Mouse (Mus musculus): ENCODE results near the gene Atg16l2. TPM values are rescaled to one million over a fixed set of nuclear protein-coding genes. Genes with fewer than 3 reads are reported as not detected.
A peak's percentile ranks its signal among the peaks of the same experiment; 100 is the strongest.

The Atg16l2 gene
- polyA plus RNA-seq, 1 experiment = 6.6 TPM

DNA sequence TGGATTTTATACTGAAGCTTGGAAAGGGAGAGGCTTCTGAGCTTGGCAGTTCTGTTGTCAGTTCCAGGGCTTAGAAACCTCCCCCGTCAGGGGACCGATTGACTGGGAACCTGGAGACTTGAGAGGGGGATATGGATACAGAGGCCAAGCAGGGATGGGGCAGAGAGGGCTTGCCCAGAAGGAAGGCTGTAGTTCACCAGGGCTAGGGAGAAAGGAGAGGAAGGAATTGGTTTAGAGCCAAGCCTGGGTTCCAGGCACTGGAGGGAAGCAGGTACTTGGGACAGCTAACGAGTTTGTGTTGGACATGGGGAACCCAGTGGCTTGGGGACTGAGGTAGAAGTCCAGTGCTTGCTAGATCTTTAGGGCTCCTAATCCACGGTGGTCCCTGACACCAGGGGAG lies 27.6 kb upstream of the Atg16l2 start:
- Histone ChIP-seq H3K79me2 (ENCODE audit: control insufficient read depth, insufficient read depth) (no peaks in the 10 kb centered on the region), H3K36me3 (ENCODE audit: control insufficient read depth, insufficient read depth) (no peaks in the 10 kb centered on the region), H3K4me2 (ENCODE audit: low read depth) (peak overlapping the region; percentile 74), H3K27me3 (ENCODE audit: control insufficient read depth, insufficient read depth, insufficient read length) (no peaks in the 10 kb centered on the region), H3K4me3 (no peak overlapping the region), H3ac (ENCODE audit: control insufficient read depth, insufficient read length) (no peak overlapping the region)
- TF ChIP-seq POLR2AphosphoS2 (IDR thresholded peaks at IDR 0.05; ENCODE audit: insufficient read length, low read depth) (no peak), MYOD1 (IDR thresholded peaks at IDR 0.05; ENCODE audit: control insufficient read depth in 1 of 3, insufficient read length in 2 of 3, low read depth in 2 of 3) (no peak), USF1 (IDR thresholded peaks at IDR 0.05; ENCODE audit: low read depth) (no peak), E2F4 (IDR thresholded peaks at IDR 0.05; ENCODE audit: insufficient read depth) (no peak), MYOG (IDR thresholded peaks at IDR 0.05; ENCODE audit: control insufficient read depth in 1 of 3, insufficient read depth in 1 of 3, insufficient read length in 2 of 3, low read depth in 2 of 3) (no peak), MAX (IDR thresholded peaks at IDR 0.05; ENCODE audit: low read depth) (no peak)

DNA sequence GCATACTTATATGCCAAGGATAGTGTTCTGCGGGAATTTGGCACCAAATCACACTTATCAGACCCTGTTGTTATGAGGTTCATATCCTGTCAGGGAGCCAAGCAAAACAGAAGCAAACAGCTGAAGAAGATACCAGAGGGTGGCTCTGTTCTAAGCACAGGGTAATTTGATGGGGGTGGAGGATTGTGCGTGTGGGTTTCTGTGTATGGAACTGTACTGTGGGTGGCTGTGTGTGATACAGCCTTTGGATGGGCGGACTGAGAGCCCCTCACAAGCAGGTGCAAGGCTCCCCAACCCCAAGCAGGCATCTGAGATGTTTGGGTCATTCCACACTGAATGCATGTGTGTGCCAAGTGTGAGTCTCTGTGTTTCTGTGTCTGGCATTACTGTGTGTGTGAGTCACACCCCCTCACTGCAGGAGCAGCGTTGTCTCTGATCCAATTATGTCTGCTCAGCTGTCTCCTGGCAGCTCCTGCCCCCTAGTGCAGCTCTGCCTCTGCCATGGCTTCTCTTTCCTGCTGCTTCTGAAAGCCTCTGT lies 26.6 kb upstream of the Atg16l2 start:
- H3K79me2 ChIP-seq (ENCODE audit: control insufficient read depth, insufficient read depth) = no peaks in the 10 kb centered on the region
- no peaks in the 10 kb centered on the region for H3K27me3 ChIP-seq (ENCODE audit: control insufficient read depth, insufficient read depth, insufficient read length)
- no peak overlapping the region for H3ac ChIP-seq (ENCODE audit: control insufficient read depth, insufficient read length)
- TF ChIP-seq MYOD1 (IDR thresholded peaks at IDR 0.05; ENCODE audit: control insufficient read depth in 1 of 3, insufficient read length in 2 of 3, low read depth in 2 of 3) = peak; percentile 28 to 73 (median 70)
- peak; percentile 12 for TF ChIP-seq TCF12 (IDR thresholded peaks at IDR 0.05; ENCODE audit: insufficient read depth, poor library complexity, severe bottlenecking)
- TF ChIP-seq USF1 (IDR thresholded peaks at IDR 0.05; ENCODE audit: low read depth) = no peak
- TF ChIP-seq MYOG (IDR thresholded peaks at IDR 0.05; ENCODE audit: control insufficient read depth in 1 of 3, insufficient read depth in 1 of 3, insufficient read length in 2 of 3, low read depth in 2 of 3) = peak; percentile 14 to 81 (median 76)
- TF ChIP-seq CEBPB (IDR thresholded peaks at IDR 0.05; ENCODE audit: insufficient read depth, poor library complexity, severe bottlenecking) = no peak
- H3K4me2 ChIP-seq (ENCODE audit: low read depth) = peak overlapping the region; percentile 74
- H3K36me3 ChIP-seq (ENCODE audit: control insufficient read depth, insufficient read depth) = no peaks in the 10 kb centered on the region
- H3K4me3 ChIP-seq = no peak overlapping the region

DNA sequence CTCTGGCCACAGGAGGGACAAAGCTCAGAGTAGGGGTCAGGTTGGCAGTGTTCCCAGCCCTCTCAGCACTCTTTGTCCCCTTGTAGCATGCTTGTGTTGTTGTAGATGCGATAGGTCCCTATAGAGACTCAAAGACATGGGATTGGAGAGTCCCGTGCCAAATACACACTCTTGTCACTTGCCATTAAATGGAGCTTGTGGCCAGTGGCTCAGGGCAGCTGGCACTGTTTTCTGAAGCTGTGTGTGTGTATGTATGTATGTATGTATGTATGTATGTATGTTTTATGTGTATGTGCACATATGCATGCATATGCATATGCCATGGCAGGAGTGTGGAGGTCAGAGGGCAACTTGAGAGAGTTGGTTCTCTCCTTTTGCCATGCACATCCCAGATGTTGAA lies 25.7 kb upstream of the Atg16l2 start:
- Histone ChIP-seq H3K36me3 (ENCODE audit: control insufficient read depth, insufficient read depth) (no peaks in the 10 kb centered on the region), H3K27me3 (ENCODE audit: control insufficient read depth, insufficient read depth, insufficient read length) (no peaks in the 10 kb centered on the region), H3K4me2 (ENCODE audit: low read depth) (no peak overlapping the region), H3K79me2 (ENCODE audit: control insufficient read depth, insufficient read depth) (no peaks in the 10 kb centered on the region), H3K4me3 (no peak overlapping the region), H3ac (ENCODE audit: control insufficient read depth, insufficient read length) (no peak overlapping the region)
- TF ChIP-seq POLR2A (IDR thresholded peaks at IDR 0.05; ENCODE audit: insufficient read length, low read depth) (no peak), MYOG (IDR thresholded peaks at IDR 0.05; ENCODE audit: control insufficient read depth in 1 of 3, insufficient read depth in 1 of 3, insufficient read length in 2 of 3, low read depth in 2 of 3) (no peak), POLR2AphosphoS2 (IDR thresholded peaks at IDR 0.05; ENCODE audit: insufficient read length, low read depth) (no peak), TCF12 (IDR thresholded peaks at IDR 0.05; ENCODE audit: insufficient read depth, poor library complexity, severe bottlenecking) (no peak), MYOD1 (IDR thresholded peaks at IDR 0.05; ENCODE audit: control insufficient read depth in 1 of 3, insufficient read length in 2 of 3, low read depth in 2 of 3) (no peak), USF1 (IDR thresholded peaks at IDR 0.05; ENCODE audit: low read depth) (no peak), CEBPB (IDR thresholded peaks at IDR 0.05; ENCODE audit: insufficient read depth, poor library complexity, severe bottlenecking) (no peak), REST (IDR thresholded peaks at IDR 0.05; ENCODE audit: insufficient read depth, insufficient read length) (no peak), E2F4 (IDR thresholded peaks at IDR 0.05; ENCODE audit: insufficient read depth) (no peak), TCF3 (IDR thresholded peaks at IDR 0.05; ENCODE audit: insufficient read length, low read depth) (no peak), SRF (IDR thresholded peaks at IDR 0.05; ENCODE audit: control insufficient read depth, insufficient read length, low read depth) (no peak), MAX (IDR thresholded peaks at IDR 0.05; ENCODE audit: low read depth) (no peak)

DNA sequence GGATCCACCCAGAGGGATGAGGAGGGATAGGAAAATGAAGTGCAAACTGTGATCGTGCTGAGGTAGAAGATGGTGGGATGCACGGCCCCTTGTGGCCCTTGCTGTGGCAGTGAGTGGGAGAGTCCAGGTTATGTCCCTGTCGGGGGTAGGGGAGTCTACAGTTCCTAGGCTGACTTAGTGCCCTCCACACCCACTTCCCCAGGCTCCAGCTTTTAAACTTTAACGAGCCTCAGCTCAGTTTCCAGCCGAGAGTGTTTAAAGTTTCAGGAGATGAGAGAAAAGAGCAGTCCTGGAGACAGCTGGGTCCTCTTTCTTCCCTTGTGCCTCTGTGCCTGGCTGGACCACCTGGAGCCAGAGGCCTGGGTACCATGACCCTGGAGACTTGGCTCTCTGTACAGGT lies 25.2 kb upstream of the Atg16l2 start:
- TF ChIP-seq POLR2AphosphoS2 (IDR thresholded peaks at IDR 0.05; ENCODE audit: insufficient read length, low read depth) = no peak
- no peak for TF ChIP-seq MAX (IDR thresholded peaks at IDR 0.05; ENCODE audit: low read depth)
- no peak for TF ChIP-seq MYOG (IDR thresholded peaks at IDR 0.05; ENCODE audit: control insufficient read depth in 1 of 3, insufficient read depth in 1 of 3, insufficient read length in 2 of 3, low read depth in 2 of 3)
- Histone ChIP-seq H3ac (ENCODE audit: control insufficient read depth, insufficient read length) (no peak overlapping the region), H3K4me2 (ENCODE audit: low read depth) (no peak overlapping the region), H3K4me3 (no peak overlapping the region), H3K79me2 (ENCODE audit: control insufficient read depth, insufficient read depth) (no peaks in the 10 kb centered on the region), H3K36me3 (ENCODE audit: control insufficient read depth, insufficient read depth) (no peaks in the 10 kb centered on the region), H3K27me3 (ENCODE audit: control insufficient read depth, insufficient read depth, insufficient read length) (no peaks in the 10 kb centered on the region)

DNA sequence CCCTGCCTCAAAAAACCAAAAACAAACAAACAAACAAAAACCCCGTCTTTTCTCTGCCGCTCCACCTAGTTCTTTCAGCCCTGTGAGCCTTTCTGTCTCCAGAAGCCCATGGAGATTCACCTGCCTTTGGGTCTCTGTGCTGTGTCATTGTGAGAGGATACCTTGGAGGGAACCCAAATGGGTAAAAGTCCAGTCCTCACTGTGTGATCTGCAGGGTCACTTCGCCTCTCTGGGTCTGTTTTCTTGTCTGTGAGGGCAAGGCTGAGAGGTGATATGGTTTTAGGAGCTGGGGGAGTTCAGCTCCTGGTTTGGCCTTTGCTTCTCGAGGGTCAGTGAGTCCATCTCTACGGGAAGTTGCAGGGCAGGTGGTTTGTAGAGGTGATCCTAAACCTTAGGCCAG lies 24.0 kb upstream of the Atg16l2 start:
- Histone ChIP-seq H3ac (ENCODE audit: control insufficient read depth, insufficient read length) (no peak overlapping the region), H3K36me3 (ENCODE audit: control insufficient read depth, insufficient read depth) (no peaks in the 10 kb centered on the region), H3K4me3 (no peak overlapping the region), H3K4me2 (ENCODE audit: low read depth) (no peak overlapping the region), H3K27me3 (ENCODE audit: control insufficient read depth, insufficient read depth, insufficient read length) (no peaks in the 10 kb centered on the region), H3K79me2 (ENCODE audit: control insufficient read depth, insufficient read depth) (no peaks in the 10 kb centered on the region)
- TF ChIP-seq POLR2A (IDR thresholded peaks at IDR 0.05; ENCODE audit: insufficient read length, low read depth) (no peak), SRF (IDR thresholded peaks at IDR 0.05; ENCODE audit: control insufficient read depth, insufficient read length, low read depth) (no peak), MYOG (IDR thresholded peaks at IDR 0.05; ENCODE audit: control insufficient read depth in 1 of 3, insufficient read depth in 1 of 3, insufficient read length in 2 of 3, low read depth in 2 of 3) (no peak), TCF3 (IDR thresholded peaks at IDR 0.05; ENCODE audit: insufficient read length, low read depth) (no peak), E2F4 (IDR thresholded peaks at IDR 0.05; ENCODE audit: insufficient read depth) (no peak), CEBPB (IDR thresholded peaks at IDR 0.05; ENCODE audit: insufficient read depth, poor library complexity, severe bottlenecking) (no peak)

Measured in myocyte (in vitro differentiated cells).